Mouse (Mus musculus) ES-Bruce4 (cell line): ENCODE data around the gene Nipsnap1.

Experiments
- CTCF ChIP-seq: IDR thresholded peaks from one replicate; pipeline ENCODE4 v1.8.1; 2011; ENCODE audit warnings: low read depth, low read length
- EP300 ChIP-seq: IDR thresholded peaks from 2 replicates; pipeline ENCODE4 v1.6.1; 2011; ENCODE audit warnings: low read depth, low read length; ENCODE audit not compliant: insufficient read depth
- POLR2A ChIP-seq: IDR thresholded peaks from one replicate; pipeline ENCODE4 v1.8.1; 2011; ENCODE audit warnings: low read length; ENCODE audit not compliant: insufficient read depth

GRCm38 (mm10) chr11:4885385-4885903 is 11.7 kb downstream of the Nipsnap1 start:
- TF ChIP-seq CTCF, result peak; percentile 22
- TF ChIP-seq POLR2A, result no peak
- no peak for TF ChIP-seq EP300
